Mouse (Mus musculus) stomach, embryonic 16.5 days (tissue): Measurements from ENCODE around the gene Cdc42ep2. TPM values are rescaled to one million over a fixed set of nuclear protein-coding genes. Genes with fewer than 3 reads are reported as not detected.

Experiments used
- ATAC-seq: fragments of 200-750 bp; cut with Nextera tagmentation; 2 replicates; pipeline ENCODE4 v1.8.0; 2017; ENCODE audit warnings: moderate number of reproducible peaks, moderate TSS enrichment; ENCODE audit not compliant: insufficient read depth, low FRiP score
- H3K27ac ChIP-seq: fragments of 300-500 bp; sonication (generic); 2 replicates; pipeline ENCODE4 v1.5.1; 2014; ENCODE audit warnings: low read length
- H3K27me3 ChIP-seq: fragments of 300-500 bp; sonication (generic); 2 replicates; pipeline ENCODE4 v1.6.1; 2014; ENCODE audit warnings: low read length, control low read depth, mixed read lengths; ENCODE audit not compliant: control insufficient read depth, insufficient read depth
- H3K36me3 ChIP-seq: fragments of 300-500 bp; sonication (generic); 2 replicates; pipeline ENCODE4 v1.6.1; 2014; ENCODE audit warnings: low read length; ENCODE audit not compliant: control insufficient read depth, insufficient read depth
- H3K4me1 ChIP-seq: fragments of 300-500 bp; sonication (generic); 2 replicates; pipeline ENCODE4 v1.6.1; 2014; ENCODE audit warnings: low read length, control low read depth, mixed read lengths; ENCODE audit not compliant: control insufficient read depth, insufficient read depth
- H3K4me2 ChIP-seq: fragments of 300-500 bp; sonication (generic); 2 replicates; pipeline ENCODE4 v1.6.1; 2014; ENCODE audit warnings: low read depth, low read length, mixed read lengths
- H3K4me3 ChIP-seq: fragments of 300-500 bp; sonication (generic); replicated peaks from 2 replicates; pipeline ENCODE4 v1.5.1; 2014; ENCODE audit warnings: mild to moderate bottlenecking, low read length
- H3K9ac ChIP-seq: fragments of 300-500 bp; sonication (generic); 2 replicates; pipeline ENCODE4 v1.6.1; 2014; ENCODE audit warnings: low read length
- H3K9me3 ChIP-seq: fragments of 300-500 bp; sonication (generic); replicated peaks from 2 replicates; pipeline ENCODE4 v1.6.1; 2016; ENCODE audit warnings: low read length, control low read depth; ENCODE audit not compliant: control insufficient read depth
- WGBS: fragments of 180-500 bp; shearing (Covaris S2); extraction: QIAGEN DNeasy Blood & Tissue Kit; methylation state at CpG from one replicate; pipeline ENCODE4 v1.1.7; 2014; 5-methylcytosine and 5-hydroxymethylcytosine counted together
- polyA plus RNA-seq: library from polyadenylated mRNA; unstranded; fragments of >200 nt; fragmentation: Nextera tagmentation; extraction: Ambion mirVana; gene quantifications from 2 replicates; pipeline ENCODE4 v1.2.1, GENCODE M21; 2015

Cdc42ep2 gene
- polyA plus RNA-seq, 1 experiment from 2014 or later = 13.9 TPM

DNA sequence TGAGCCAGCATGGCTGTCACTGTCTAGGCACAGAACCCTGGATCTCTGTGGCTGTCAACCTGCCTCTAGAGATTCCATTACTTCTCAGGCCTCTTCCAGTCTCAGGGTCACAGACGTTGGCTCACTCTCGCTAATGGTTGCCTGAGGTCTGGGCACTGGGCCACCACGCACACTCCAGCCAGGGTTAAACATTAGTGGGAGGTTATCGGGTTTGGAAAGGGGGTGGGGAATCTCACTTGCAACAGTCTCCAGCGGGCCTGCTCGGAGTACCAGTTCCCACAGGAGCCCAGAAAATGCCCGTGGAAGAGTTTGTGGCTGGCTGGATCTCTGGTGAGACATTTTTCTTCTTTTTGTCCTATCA is 46.3 kb downstream of the Cdc42ep2 start:
- Histone ChIP-seq H3K9me3 (no peaks in the 10 kb centered on the region), H3K4me1 (peaks cover 21% of the 10 kb centered on the region), H3K4me3 (peak overlapping the region; percentile 25; the same call in 1 of the 2 replicates), H3K4me2 (peak overlapping the region; percentile 1; the same call in 1 of the 2 replicates), H3K27me3 (no peaks in the 10 kb centered on the region), H3K9ac (peak overlapping the region; percentile 65), H3K36me3 (no peaks in the 10 kb centered on the region), H3K27ac (0 out of 2 replicates have a peak overlapping the region, but pooled peaks have one; percentile 43)
- 53% methylated on average over 7 of the region's 7 CpGs for WGBS
- 0 out of 2 replicates have a peak, but pooled peaks have one; percentile 2 for ATAC-seq

GRCm38 (mm10) chr19:5877618-5878361 is 46.8 kb downstream of the Cdc42ep2 start, which contains the start of gene Slc25a45:
Slc25a45 (plus strand) TSS chr19:5877808.
- H3K9me3 ChIP-seq = no peaks in the 10 kb centered on the region
- peak within 1 kb of the TSS; percentile 65 for H3K9ac ChIP-seq
- H3K36me3 ChIP-seq = no peaks in the 10 kb centered on the region
- peaks cover 21% of the 10 kb centered on the region for H3K4me1 ChIP-seq
- H3K27ac ChIP-seq = peak within 1 kb of the TSS; percentile 84
- 41% methylated on average over 15 of the region's 15 CpGs for WGBS
- peak within 1 kb of the TSS; percentile 25 for H3K4me3 ChIP-seq
- H3K4me2 ChIP-seq = peak within 1 kb of the TSS; percentile 42
- no peaks in the 10 kb centered on the region for H3K27me3 ChIP-seq
- ATAC-seq = peak; percentile 50

- Histone ChIP-seq H3K27me3 (no peaks in the 10 kb centered on the region), H3K9ac (peak within 1 kb of the TSS; percentile 83), H3K4me2 (peak within 1 kb of the TSS; percentile 92), H3K36me3 (no peaks in the 10 kb centered on the region), H3K9me3 (no peaks in the 10 kb centered on the region), H3K4me3 (peak within 1 kb of the TSS; percentile 71), H3K4me1 (peaks cover 34% of the 10 kb centered on the region), H3K27ac (peak within 1 kb of the TSS; percentile 70)
- WGBS = under 1% methylated on average over 37 of the region's 37 CpGs
- ATAC-seq = peak; percentile 85
Observed at GRCm38 (mm10) chr19:5874969-5875480, 49.6 kb downstream of the Cdc42ep2 start, which contains the start of gene Frmd8. Frmd8 (minus strand) TSS chr19:5875274.

- 6% methylated on average over 13 of the region's 13 CpGs for WGBS
- peak overlapping the region; percentile 71 for H3K4me3 ChIP-seq
- H3K36me3 ChIP-seq = no peaks in the 10 kb centered on the region
- peaks cover 34% of the 10 kb centered on the region for H3K4me1 ChIP-seq
- no peaks in the 10 kb centered on the region for H3K9me3 ChIP-seq
- H3K4me2 ChIP-seq = peak overlapping the region; percentile 92
- H3K27me3 ChIP-seq = no peaks in the 10 kb centered on the region
- H3K27ac ChIP-seq = peak overlapping the region; percentile 35; the same call in 1 of the 2 replicates
- H3K9ac ChIP-seq = peak overlapping the region; percentile 83
- ATAC-seq = no peak
Observed at GRCm38 (mm10) chr19:5874391-5874968, 50.1 kb downstream of the Cdc42ep2 start.

- H3K9ac ChIP-seq = no peak overlapping the region
- peaks cover 34% of the 10 kb centered on the region for H3K4me1 ChIP-seq
- H3K36me3 ChIP-seq = no peaks in the 10 kb centered on the region
- ATAC-seq = no peak
- no peak overlapping the region for H3K4me2 ChIP-seq
- no peaks in the 10 kb centered on the region for H3K9me3 ChIP-seq
- 77% methylated on average over 19 of the region's 19 CpGs for WGBS
- no peak overlapping the region for H3K27ac ChIP-seq
- H3K27me3 ChIP-seq = no peaks in the 10 kb centered on the region
- H3K4me3 ChIP-seq = no peak overlapping the region
Observed at GRCm38 (mm10) chr19:5872931-5873556, 51.6 kb downstream of the Cdc42ep2 start.

DNA sequence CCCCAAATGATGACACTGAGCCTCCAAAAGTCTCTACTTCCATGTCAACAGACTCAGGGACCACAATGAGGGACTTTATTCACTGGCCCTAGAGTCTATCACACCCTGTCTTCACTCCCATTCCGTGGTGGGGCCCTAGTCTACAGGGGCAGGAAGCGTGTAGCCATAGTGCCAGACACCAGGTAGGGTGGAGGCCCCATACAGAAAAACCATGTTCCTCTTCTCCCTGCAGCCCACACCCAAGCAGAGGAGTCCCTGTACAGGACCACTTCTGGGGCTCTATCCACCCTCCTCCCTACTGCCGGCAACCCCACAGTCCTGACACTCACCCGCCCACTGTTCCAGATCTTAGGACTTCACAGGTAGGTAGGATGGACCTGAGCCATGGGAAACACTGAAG is 52.1 kb downstream of the Cdc42ep2 start:
- no peaks in the 10 kb centered on the region for H3K9me3 ChIP-seq
- peaks cover 29% of the 10 kb centered on the region for H3K4me1 ChIP-seq
- H3K36me3 ChIP-seq = no peaks in the 10 kb centered on the region
- no peak for ATAC-seq
- WGBS = 82% methylated on average over 4 of the region's 4 CpGs
- H3K9ac ChIP-seq = peak overlapping the region; percentile 7; the same call in 1 of the 2 replicates
- no peak overlapping the region for H3K4me3 ChIP-seq
- H3K27ac ChIP-seq = no peak overlapping the region
- no peak overlapping the region for H3K4me2 ChIP-seq
- H3K27me3 ChIP-seq = no peaks in the 10 kb centered on the region

- H3K27ac ChIP-seq = peak overlapping the region; percentile 58; the same call in 1 of the 2 replicates
- no peak for ATAC-seq
- H3K36me3 ChIP-seq = no peaks in the 10 kb centered on the region
- WGBS = 31% methylated on average over 6 of the region's 6 CpGs
- no peaks in the 10 kb centered on the region for H3K9me3 ChIP-seq
- H3K4me2 ChIP-seq = peak overlapping the region; percentile 25
- H3K27me3 ChIP-seq = no peaks in the 10 kb centered on the region
- H3K4me1 ChIP-seq = peaks cover 25% of the 10 kb centered on the region
- no peak overlapping the region for H3K4me3 ChIP-seq
- peak overlapping the region; percentile 56; the same call in 1 of the 2 replicates for H3K9ac ChIP-seq
Observed at GRCm38 (mm10) chr19:5871683-5872082, 52.9 kb downstream of the Cdc42ep2 start.

DNA sequence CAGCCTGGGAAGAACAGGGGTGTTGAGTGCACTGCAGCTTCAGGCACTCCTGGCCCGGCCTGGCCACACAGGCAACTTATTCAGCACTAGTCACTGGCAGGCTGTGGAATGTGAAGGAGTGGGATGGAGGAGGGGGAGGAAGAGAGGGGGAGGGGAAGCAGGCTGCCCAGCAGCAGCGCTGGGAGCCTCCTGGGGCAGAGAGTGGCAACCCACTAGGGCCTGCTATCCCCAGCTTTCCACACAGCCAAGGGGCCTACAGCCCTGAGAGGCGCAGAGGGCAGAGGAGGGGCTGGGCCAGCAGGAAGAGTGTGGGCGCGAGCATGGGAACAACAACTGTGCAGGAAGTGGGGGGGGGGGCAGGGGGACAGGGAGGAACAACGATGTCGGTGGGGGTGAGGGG is 53.3 kb downstream of the Cdc42ep2 start:
- H3K4me2 ChIP-seq = peak overlapping the region; percentile 25; the same call in 1 of the 2 replicates
- no peaks in the 10 kb centered on the region for H3K36me3 ChIP-seq
- peaks cover 25% of the 10 kb centered on the region for H3K4me1 ChIP-seq
- no peaks in the 10 kb centered on the region for H3K27me3 ChIP-seq
- H3K27ac ChIP-seq = peak overlapping the region; percentile 58; the same call in 1 of the 2 replicates
- peak; percentile 60; the same call in 1 of the 2 replicates for ATAC-seq
- peak overlapping the region; percentile 56 for H3K9ac ChIP-seq
- H3K4me3 ChIP-seq = no peak overlapping the region
- no peaks in the 10 kb centered on the region for H3K9me3 ChIP-seq
- 13% methylated on average over 7 of the region's 7 CpGs for WGBS
